Mouse (Mus musculus): ENCODE measurements around the gene Gfi1. TPM values are rescaled to one million over a fixed set of nuclear protein-coding genes. Genes with fewer than 3 reads are reported as not detected.
A peak's percentile ranks its signal among the peaks of the same experiment; 100 is the strongest.

The Gfi1 gene
- polyA plus RNA-seq, 1 experiment from 2014 or later, result 0.08 TPM

DNA sequence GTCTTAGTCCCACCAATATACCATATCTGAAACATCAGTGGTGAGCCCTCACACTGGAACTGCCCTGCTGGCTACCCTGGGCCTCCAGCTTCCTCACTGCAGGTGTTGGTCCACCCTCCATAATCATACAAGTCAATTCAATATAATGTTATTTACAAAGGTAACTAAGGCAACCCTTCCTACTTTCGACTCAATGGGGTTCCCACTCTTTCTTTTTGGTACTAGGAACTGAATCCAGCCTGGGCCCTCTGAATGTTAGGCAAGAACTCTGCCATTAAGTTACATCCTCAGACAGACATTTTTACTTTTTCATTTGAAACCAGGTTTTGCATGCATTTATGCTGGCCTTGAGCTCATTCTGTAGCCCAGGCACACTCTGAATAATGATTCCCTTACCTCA, 19.6 kb downstream of the Gfi1 start:
- 0 out of 2 replicates have a peak, but pooled peaks cover 5% of the 10 kb centered on the region for H3K27me3 ChIP-seq (replicated peaks; ENCODE audit: insufficient read depth, low read length)
- WGBS, result 65% methylated on average over 1 of the region's 1 CpGs
- no peak overlapping the region for H3K4me2 ChIP-seq (replicated peaks; ENCODE audit: low read depth, low read length)
- ATAC-seq (peak; percentile 39), DNase-seq (ENCODE audit: low spot score) (peak; percentile 13)
- no peak overlapping the region for H3K27ac ChIP-seq (ENCODE audit: low read length)
- no peak overlapping the region for H3K4me3 ChIP-seq (ENCODE audit: low read depth, low read length)
- TF ChIP-seq CTCF (IDR thresholded peaks at IDR 0.05) (no peak), EP300 (IDR thresholded peaks at IDR 0.05) (no peak)
- H3K36me3 ChIP-seq (ENCODE audit: insufficient read depth, low read length), result no peaks in the 10 kb centered on the region
- no peaks in the 10 kb centered on the region for H3K9me3 ChIP-seq (ENCODE audit: low read length)
- no peak overlapping the region for H3K9ac ChIP-seq (replicated peaks; ENCODE audit: low read depth)
- no peaks in the 10 kb centered on the region for H3K4me1 ChIP-seq (ENCODE audit: insufficient read depth, low read depth, low read length)

DNA sequence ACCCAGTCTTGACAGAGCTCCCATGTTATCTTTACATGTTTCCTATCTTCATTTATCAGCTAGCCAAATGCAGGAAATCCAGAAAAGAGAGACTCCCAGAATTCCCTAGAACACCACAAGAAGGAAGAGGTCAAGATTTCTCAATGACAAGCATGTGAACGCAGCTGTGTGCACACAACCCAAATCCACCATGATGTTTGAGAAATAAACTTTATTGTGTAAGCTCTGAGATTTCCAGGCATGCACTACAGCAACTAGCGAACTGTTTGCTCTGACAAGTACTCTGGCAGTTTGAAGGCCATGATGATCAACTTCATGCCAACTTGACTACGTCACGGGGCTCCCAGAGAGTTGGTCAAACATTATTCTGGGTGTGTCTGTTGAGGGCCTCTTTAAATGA, 20.1 kb downstream of the Gfi1 start:
- Histone ChIP-seq H3K9ac (replicated peaks; ENCODE audit: low read depth) (no peak overlapping the region), H3K4me3 (ENCODE audit: low read depth, low read length) (no peak overlapping the region), H3K4me1 (ENCODE audit: insufficient read depth, low read depth, low read length) (no peaks in the 10 kb centered on the region), H3K27me3 (replicated peaks; ENCODE audit: insufficient read depth, low read length) (0 out of 2 replicates have a peak, but pooled peaks cover 5% of the 10 kb centered on the region), H3K36me3 (ENCODE audit: insufficient read depth, low read length) (no peaks in the 10 kb centered on the region), H3K9me3 (ENCODE audit: low read length) (no peaks in the 10 kb centered on the region), H3K27ac (ENCODE audit: low read length) (no peak overlapping the region), H3K4me2 (replicated peaks; ENCODE audit: low read depth, low read length) (no peak overlapping the region)
- DNase-seq (ENCODE audit: low spot score) (peak; percentile 87), ATAC-seq (peak; percentile 90)
- TF ChIP-seq EP300 (IDR thresholded peaks at IDR 0.05), result peak; percentile 72
- TF ChIP-seq CTCF (IDR thresholded peaks at IDR 0.05), result no peak
- WGBS, result 43% methylated on average over 4 of the region's 4 CpGs

GRCm38 (mm10) chr5:107703207-107703763, 22.6 kb downstream of the Gfi1 start:
- Histone ChIP-seq H3K36me3 (ENCODE audit: insufficient read depth, low read length) (no peaks in the 10 kb centered on the region), H3K4me1 (ENCODE audit: insufficient read depth, low read depth, low read length) (no peaks in the 10 kb centered on the region), H3K9ac (replicated peaks; ENCODE audit: low read depth) (no peak overlapping the region), H3K27me3 (replicated peaks; ENCODE audit: insufficient read depth, low read length) (0 out of 2 replicates have a peak, but pooled peaks cover 3% of the 10 kb centered on the region), H3K9me3 (ENCODE audit: low read length) (no peaks in the 10 kb centered on the region), H3K27ac (ENCODE audit: low read length) (no peak overlapping the region), H3K4me2 (replicated peaks; ENCODE audit: low read depth, low read length) (no peak overlapping the region), H3K4me3 (ENCODE audit: low read depth, low read length) (no peak overlapping the region)
- DNase-seq (ENCODE audit: low spot score) (no peak), ATAC-seq (no peak)
- 75% methylated on average over 6 of the region's 6 CpGs for WGBS
- TF ChIP-seq CTCF (IDR thresholded peaks at IDR 0.05) (no peak), EP300 (IDR thresholded peaks at IDR 0.05) (no peak)

DNA sequence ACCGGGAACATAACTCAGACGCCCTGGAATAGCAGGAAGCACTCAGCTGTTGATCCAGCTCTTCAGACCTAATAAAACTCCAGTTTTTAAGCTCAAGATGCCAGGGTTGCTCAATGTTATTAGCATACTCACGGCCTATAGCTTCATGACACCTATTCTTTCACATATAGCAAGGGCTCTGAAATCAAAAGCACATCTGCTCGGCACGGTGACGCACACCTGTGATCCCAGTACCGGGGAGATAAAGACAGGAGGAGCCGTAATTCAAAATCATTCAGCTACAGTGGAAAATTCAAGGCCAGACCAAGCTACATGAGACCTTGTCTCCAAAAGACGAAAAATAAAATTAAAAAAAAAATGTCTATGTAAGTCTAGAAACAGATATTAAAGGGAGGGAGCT, 24.2 kb downstream of the Gfi1 start:
- no peak overlapping the region for H3K9ac ChIP-seq (replicated peaks; ENCODE audit: low read depth)
- H3K4me2 ChIP-seq (replicated peaks; ENCODE audit: low read depth, low read length), result no peak overlapping the region
- H3K36me3 ChIP-seq (ENCODE audit: insufficient read depth, low read length), result no peaks in the 10 kb centered on the region
- H3K4me3 ChIP-seq (ENCODE audit: low read depth, low read length), result no peak overlapping the region
- no peaks in the 10 kb centered on the region for H3K4me1 ChIP-seq (ENCODE audit: insufficient read depth, low read depth, low read length)
- H3K27me3 ChIP-seq (replicated peaks; ENCODE audit: insufficient read depth, low read length), result 0 out of 2 replicates have a peak, but pooled peaks cover 3% of the 10 kb centered on the region
- no peaks in the 10 kb centered on the region for H3K9me3 ChIP-seq (ENCODE audit: low read length)
- no peak for TF ChIP-seq CTCF (IDR thresholded peaks at IDR 0.05)
- TF ChIP-seq EP300 (IDR thresholded peaks at IDR 0.05), result no peak
- WGBS, result 75% methylated on average over 9 of the region's 9 CpGs
- no peak overlapping the region for H3K27ac ChIP-seq (ENCODE audit: low read length)
- no peak for ATAC-seq
- no peak for DNase-seq (ENCODE audit: low spot score)

DNA sequence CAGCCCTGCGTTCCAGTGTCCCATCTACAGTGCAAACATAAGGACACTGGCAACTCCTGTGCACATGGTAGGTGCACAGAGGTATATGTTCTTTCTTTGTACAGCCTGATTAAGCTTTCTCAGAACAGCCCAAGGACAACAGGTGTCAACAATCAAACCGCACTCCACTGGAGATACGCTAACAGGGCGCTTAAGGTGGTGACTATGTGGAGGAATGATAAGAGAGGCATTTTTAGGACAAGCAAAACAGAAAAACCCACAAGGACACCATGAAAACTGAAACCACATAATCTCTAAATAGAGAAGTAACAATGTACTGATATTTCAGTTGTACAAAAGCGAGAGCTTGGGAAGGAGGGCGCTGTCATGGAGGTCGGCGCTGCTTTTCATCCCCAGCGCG, 25.0 kb downstream of the Gfi1 start:
- 0 out of 2 replicates have a peak, but pooled peaks cover 3% of the 10 kb centered on the region for H3K27me3 ChIP-seq (replicated peaks; ENCODE audit: insufficient read depth, low read length)
- no peak for ATAC-seq
- no peak for DNase-seq (ENCODE audit: low spot score)
- no peak overlapping the region for H3K9ac ChIP-seq (replicated peaks; ENCODE audit: low read depth)
- TF ChIP-seq CTCF (IDR thresholded peaks at IDR 0.05) (no peak), EP300 (IDR thresholded peaks at IDR 0.05) (no peak)
- H3K4me2 ChIP-seq (replicated peaks; ENCODE audit: low read depth, low read length), result no peak overlapping the region
- H3K4me1 ChIP-seq (ENCODE audit: insufficient read depth, low read depth, low read length), result no peaks in the 10 kb centered on the region
- H3K27ac ChIP-seq (ENCODE audit: low read length), result no peak overlapping the region
- H3K4me3 ChIP-seq (ENCODE audit: low read depth, low read length), result no peak overlapping the region
- H3K9me3 ChIP-seq (ENCODE audit: low read length), result no peaks in the 10 kb centered on the region
- no peaks in the 10 kb centered on the region for H3K36me3 ChIP-seq (ENCODE audit: insufficient read depth, low read length)
- WGBS, result 72% methylated on average over 10 of the region's 10 CpGs

DNA sequence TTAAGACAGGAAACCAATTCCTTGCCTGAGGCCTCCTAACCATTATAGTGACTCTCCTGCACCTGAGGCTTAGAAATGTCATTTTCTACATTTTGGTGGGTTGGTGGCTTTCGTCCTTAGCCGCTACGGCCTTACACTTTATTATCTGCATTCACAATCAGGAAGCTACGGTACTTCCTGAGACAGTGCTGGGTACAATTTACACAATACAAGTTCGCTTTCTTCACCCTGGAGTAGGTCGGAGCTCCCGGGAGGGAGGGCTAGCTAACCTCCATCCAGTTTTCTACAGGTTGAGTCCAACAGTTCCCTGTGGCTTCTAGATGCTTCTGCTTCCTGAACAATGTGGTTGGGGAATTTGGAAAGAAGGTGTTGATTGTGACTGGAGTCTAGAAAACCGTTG, 26.9 kb downstream of the Gfi1 start:
- H3K9ac ChIP-seq (replicated peaks; ENCODE audit: low read depth), result no peak overlapping the region
- no peaks in the 10 kb centered on the region for H3K36me3 ChIP-seq (ENCODE audit: insufficient read depth, low read length)
- no peak overlapping the region for H3K4me3 ChIP-seq (ENCODE audit: low read depth, low read length)
- TF ChIP-seq CTCF (IDR thresholded peaks at IDR 0.05) (no peak), EP300 (IDR thresholded peaks at IDR 0.05) (no peak)
- 65% methylated on average over 8 of the region's 8 CpGs for WGBS
- no peak overlapping the region for H3K4me2 ChIP-seq (replicated peaks; ENCODE audit: low read depth, low read length)
- no peak for DNase-seq (ENCODE audit: low spot score)
- ATAC-seq, result no peak
- no peak overlapping the region for H3K27ac ChIP-seq (ENCODE audit: low read length)
- H3K4me1 ChIP-seq (ENCODE audit: insufficient read depth, low read depth, low read length), result no peaks in the 10 kb centered on the region
- no peaks in the 10 kb centered on the region for H3K9me3 ChIP-seq (ENCODE audit: low read length)
- 0 out of 2 replicates have a peak, but pooled peaks cover 3% of the 10 kb centered on the region for H3K27me3 ChIP-seq (replicated peaks; ENCODE audit: insufficient read depth, low read length)

DNA sequence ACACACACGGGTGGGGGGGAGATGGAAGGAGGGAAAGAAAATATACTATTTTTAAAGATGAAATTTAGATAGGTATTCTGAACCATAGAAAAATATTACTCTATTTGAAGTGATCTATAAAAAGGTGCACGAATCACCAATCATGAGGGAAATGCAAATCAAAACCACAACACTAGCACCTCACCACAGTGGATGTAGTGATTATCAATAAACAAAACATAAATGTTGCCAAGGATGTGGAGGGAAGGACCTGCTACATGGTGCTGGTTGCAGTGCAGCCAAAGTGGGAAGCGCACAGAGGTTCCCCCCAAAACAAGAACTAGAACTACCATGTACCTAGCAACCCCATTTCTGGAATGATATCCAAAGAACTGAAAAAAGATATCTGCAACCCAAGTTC, 30.8 kb downstream of the Gfi1 start:
- no peaks in the 10 kb centered on the region for H3K9me3 ChIP-seq (ENCODE audit: low read length)
- TF ChIP-seq CTCF (IDR thresholded peaks at IDR 0.05), result no peak
- no peak for TF ChIP-seq EP300 (IDR thresholded peaks at IDR 0.05)
- H3K27me3 ChIP-seq (replicated peaks; ENCODE audit: insufficient read depth, low read length), result no peaks in the 10 kb centered on the region
- WGBS, result 80% methylated on average over 3 of the region's 3 CpGs
- DNase-seq (ENCODE audit: low spot score) (no peak), ATAC-seq (no peak)
- H3K36me3 ChIP-seq (ENCODE audit: insufficient read depth, low read length), result no peaks in the 10 kb centered on the region
- H3K4me2 ChIP-seq (replicated peaks; ENCODE audit: low read depth, low read length), result no peak overlapping the region
- no peak overlapping the region for H3K27ac ChIP-seq (ENCODE audit: low read length)
- no peak overlapping the region for H3K9ac ChIP-seq (replicated peaks; ENCODE audit: low read depth)
- H3K4me1 ChIP-seq (ENCODE audit: insufficient read depth, low read depth, low read length), result no peaks in the 10 kb centered on the region
- H3K4me3 ChIP-seq (ENCODE audit: low read depth, low read length), result no peak overlapping the region
